Mouse (Mus musculus) CH12.LX (cell line): ENCODE measurements around the gene Agpat4. TPM values are rescaled to one million over a fixed set of nuclear protein-coding genes. Genes with fewer than 3 reads are reported as not detected.

ENCODE experiments used
- DNase-seq: peaks from one replicate; pipeline ENCODE4 v3.0.0-alpha.2; 2013; ENCODE audit errors: extremely low read depth
- H3K27ac ChIP-seq: 2 replicates; pipeline ENCODE4 v1.5.1; 2012; ENCODE audit warnings: low read depth, mild to moderate bottlenecking, control low read depth, moderate library complexity; ENCODE audit not compliant: insufficient read depth
- H3K27me3 ChIP-seq: replicated peaks from 2 replicates; pipeline ENCODE3; 2012; ENCODE audit warnings: inconsistent platforms
- H3K36me3 ChIP-seq, 2 experiments: replicated peaks in 1 of 2; 2 replicates each; pipeline versions ENCODE3 to v1.6.1; 2012; ENCODE audit warnings: inconsistent platforms in 1 of 2, low read length in 1 of 2, mild to moderate bottlenecking in 1 of 2, mixed read lengths in 1 of 2, moderate library complexity in 1 of 2; ENCODE audit not compliant: control insufficient read depth in 1 of 2, insufficient read depth in 1 of 2
- H3K4me1 ChIP-seq, 2 experiments: 2 replicates each; pipeline ENCODE4 v1.6.1; 2012; ENCODE audit warnings: inconsistent platforms in 1 of 2, moderate library complexity in 1 of 2; ENCODE audit not compliant: insufficient read depth in 2 of 2, control insufficient read depth in 1 of 2
- H3K4me2 ChIP-seq: 2 replicates; pipeline ENCODE4 v1.6.1; 2012; ENCODE audit warnings: low read depth, mild to moderate bottlenecking, control low read depth; ENCODE audit not compliant: poor library complexity, insufficient read depth, severe bottlenecking
- H3K4me3 ChIP-seq, 3 experiments: fragments of 150-350 bp in 1 of 3; sonication (generic) in 1 of 3; replicated peaks in 1 of 3; 2 replicates each; pipeline versions ENCODE3 to v1.5.1; 2011 to 2012; ENCODE audit warnings: low read depth in 2 of 3, low read length in 2 of 3, mild to moderate bottlenecking in 2 of 3, moderate library complexity in 2 of 3, control low read depth in 1 of 3, improper control_type of control experiment in 1 of 3, inconsistent platforms in 1 of 3, mixed read lengths in 1 of 3; ENCODE audit not compliant: poor library complexity in 1 of 3
- H3K79me2 ChIP-seq: replicated peaks from 2 replicates; pipeline ENCODE4 v1.6.1; 2012; ENCODE audit warnings: mild to moderate bottlenecking, moderate library complexity; ENCODE audit not compliant: control insufficient read depth, poor library complexity, insufficient read depth, severe bottlenecking; ENCODE audit errors: extremely low read depth
- H3K9ac ChIP-seq: 2 replicates; pipeline ENCODE4 v1.6.1; 2012; ENCODE audit warnings: low read depth, mild to moderate bottlenecking, control low read depth, moderate library complexity; ENCODE audit not compliant: insufficient read depth
- H3K9me3 ChIP-seq: replicated peaks from 2 replicates; pipeline ENCODE3; 2012; ENCODE audit warnings: low read length, inconsistent platforms, mixed read lengths
- CHD2 ChIP-seq: IDR thresholded peaks from 2 replicates; pipeline ENCODE4 v1.6.1; 2011; ENCODE audit warnings: low read length, improper control_type of control experiment
- ELF1 ChIP-seq: IDR thresholded peaks from 2 replicates; pipeline ENCODE4 v1.6.1; 2014; ENCODE audit warnings: low read depth, mild to moderate bottlenecking, inconsistent platforms, low read length, improper control_type of control experiment
- EP300 ChIP-seq: IDR thresholded peaks from 2 replicates; pipeline ENCODE4 v1.6.1; 2011; ENCODE audit warnings: low read length, improper control_type of control experiment
- ETS1 ChIP-seq: conservative IDR thresholded peaks from 2 replicates; pipeline ENCODE4 v1.6.1; 2012; ENCODE audit warnings: low read depth, mild to moderate bottlenecking, inconsistent platforms, low read length, improper control_type of control experiment, moderate library complexity
- HCFC1 ChIP-seq: IDR thresholded peaks from 2 replicates; pipeline ENCODE4 v1.6.1; 2012; ENCODE audit warnings: low read depth, mild to moderate bottlenecking, inconsistent platforms, low read length, improper control_type of control experiment
- IRF4 ChIP-seq: IDR thresholded peaks from 2 replicates; pipeline ENCODE4 v1.6.1; 2014; ENCODE audit warnings: low read depth, mild to moderate bottlenecking, inconsistent platforms, low read length, improper control_type of control experiment
- JUN ChIP-seq: IDR thresholded peaks from 2 replicates; pipeline ENCODE4 v1.6.1; 2011; ENCODE audit warnings: low read depth, mild to moderate bottlenecking, low read length, improper control_type of control experiment, moderate library complexity; ENCODE audit not compliant: insufficient read depth
- JUND ChIP-seq: conservative IDR thresholded peaks from 2 replicates; pipeline ENCODE4 v1.6.1; 2011; ENCODE audit warnings: low read depth, low read length, improper control_type of control experiment
- MAFK ChIP-seq: IDR thresholded peaks from 2 replicates; pipeline ENCODE4 v1.6.1; 2011; ENCODE audit warnings: low read length, improper control_type of control experiment; ENCODE audit not compliant: insufficient replicate concordance
- MXI1 ChIP-seq: IDR thresholded peaks from 2 replicates; pipeline ENCODE4 v1.6.1; 2011; ENCODE audit warnings: mild to moderate bottlenecking, low read depth, low read length, improper control_type of control experiment
- NRF1 ChIP-seq: IDR thresholded peaks from 2 replicates; pipeline ENCODE4 v1.6.1; 2014; ENCODE audit warnings: low read depth, mild to moderate bottlenecking, inconsistent platforms, low read length, improper control_type of control experiment, moderate library complexity
- PAX5 ChIP-seq: IDR thresholded peaks from 2 replicates; pipeline ENCODE4 v1.6.1; 2012; ENCODE audit warnings: low read length, inconsistent platforms, mixed read lengths
- RCOR1 ChIP-seq: conservative IDR thresholded peaks from 2 replicates; pipeline ENCODE4 v1.6.1; 2012; ENCODE audit warnings: low read depth, mild to moderate bottlenecking, inconsistent platforms, low read length, improper control_type of control experiment
- SIN3A ChIP-seq: IDR thresholded peaks from 2 replicates; pipeline ENCODE4 v1.6.1; 2012; ENCODE audit warnings: low read length, improper control_type of control experiment, inconsistent platforms
- SMC3 ChIP-seq: IDR thresholded peaks from 2 replicates; pipeline ENCODE4 v1.6.1; 2011; ENCODE audit warnings: low read depth, low read length, improper control_type of control experiment
- TBP ChIP-seq: conservative IDR thresholded peaks from 2 replicates; pipeline ENCODE4 v1.6.1; 2011; ENCODE audit warnings: low read depth, low read length, improper control_type of control experiment
- TCF12 ChIP-seq: IDR thresholded peaks from 2 replicates; pipeline ENCODE4 v1.6.1; 2014; ENCODE audit warnings: low read depth, mild to moderate bottlenecking, inconsistent platforms, low read length, improper control_type of control experiment
- USF1 ChIP-seq: IDR thresholded peaks from 2 replicates; pipeline ENCODE4 v1.6.1; 2014; ENCODE audit warnings: low read depth, mild to moderate bottlenecking, inconsistent platforms, low read length, improper control_type of control experiment
- USF2 ChIP-seq: conservative IDR thresholded peaks from 2 replicates; pipeline ENCODE4 v1.6.1; 2011; ENCODE audit warnings: low read depth, low read length, improper control_type of control experiment
- ZC3H11A ChIP-seq: IDR thresholded peaks from 2 replicates; pipeline ENCODE4 v1.6.1; 2012; ENCODE audit warnings: low read depth, mild to moderate bottlenecking, inconsistent platforms, low read length, improper control_type of control experiment
- ZKSCAN1 ChIP-seq: IDR thresholded peaks from 2 replicates; pipeline ENCODE4 v1.6.1; 2012; ENCODE audit warnings: low read depth, inconsistent platforms, low read length, improper control_type of control experiment, borderline replicate concordance
- ZMIZ1 ChIP-seq: IDR thresholded peaks from 2 replicates; pipeline ENCODE4 v1.6.1; 2012; ENCODE audit warnings: low read depth, mild to moderate bottlenecking, inconsistent platforms, low read length, improper control_type of control experiment
- ZNF384 ChIP-seq: IDR thresholded peaks from 2 replicates; pipeline ENCODE4 v1.6.1; 2012; ENCODE audit warnings: low read depth, low read length, improper control_type of control experiment, inconsistent platforms
- dilution Hi-C: fragments of 300-500 bp; cut with MboI; formaldehyde crosslinking; loops from 2 replicates; pipeline ENCODE4 v1.14.3; 2020; ENCODE audit warnings: low sequenced_read_pairs; ENCODE audit not compliant: extremely low pct_unique_long_range_greater_than_20kb, extremely low pct_ligation_motif_present
- in situ Hi-C: fragments of 300-500 bp; cut with MboI; formaldehyde crosslinking; loops from 3 replicates; pipeline ENCODE4 v1.14.3; 2019; ENCODE audit warnings: low sequenced_read_pairs, low pct_ligation_motif_present, low pct_unique_long_range_greater_than_20kb, mixed read lengths
- polyA plus RNA-seq: library from polyadenylated mRNA; unstranded; fragments of >175 nt; gene quantifications from 2 replicates; pipeline ENCODE4 v1.2.1, GENCODE M21; 2012; ENCODE audit warnings: low read depth; ENCODE audit not compliant: insufficient read length
- total RNA-seq, 2 experiments: library from RNA; depleted of rRNA; stranded (reverse); fragments of 300-350 nt in 1 of 2; fragments of >200 nt in 1 of 2; gene quantifications; 2 replicates each; pipeline ENCODE4 v1.2.3; 2012 to 2014

Agpat4 gene
- total and polyA plus RNA-seq, 3 experiments: 34.7 to 83.2 (median 44.5) TPM

- H3K4me3 ChIP-seq: no peak overlapping the region
- TF ChIP-seq TCF12 (no peak), IRF4 (peak; percentile 80), NRF1 (no peak), EP300 (peak; percentile 67; the same call in 1 of the 2 replicates), SIN3A (0 out of 2 replicates have a peak, but pooled peaks have one; percentile 21), MAFK (no peak), USF1 (no peak), CHD2 (no peak), JUN (peak; percentile 41; the same call in 1 of the 2 replicates), TBP (no peak), ETS1 (no peak), ZC3H11A (no peak), PAX5 (no peak), MXI1 (0 out of 2 replicates have a peak, but pooled peaks have one; percentile 26), JUND (peak; percentile 70; the same call in 1 of the 2 replicates)
- H3K4me2 ChIP-seq: peak overlapping the region; percentile 37
- no peaks in the 10 kb centered on the region for H3K79me2 ChIP-seq
- DNase-seq: no peak
- in situ Hi-C loops (loop anchor here (10.0 kb wide), 1 partner anchor 109 kb away; no protein-coding TSS in a partner anchor), dilution Hi-C loops (no loop called here)
- peaks cover 68 to 91% of the 10 kb centered on the region in 2 experiments for H3K36me3 ChIP-seq
- H3K27ac ChIP-seq: peak overlapping the region; percentile 11; the same call in 1 of the 2 replicates
- H3K27me3 ChIP-seq: no peaks in the 10 kb centered on the region
- no peak overlapping the region for H3K9ac ChIP-seq
- peaks cover 0 to under 1% of the 10 kb centered on the region in 2 experiments; a peak in 1 of 4 replicates for H3K4me1 ChIP-seq
- H3K9me3 ChIP-seq: peaks cover 8% of the 10 kb centered on the region
Measured at GRCm38 (mm10) chr17:12256142-12256541, 137.6 kb downstream of the Agpat4 start.

- no peak overlapping the region for H3K9ac ChIP-seq
- H3K9me3 ChIP-seq: no peaks in the 10 kb centered on the region
- H3K27me3 ChIP-seq: no peaks in the 10 kb centered on the region
- no peak for DNase-seq
- no peak overlapping the region for H3K4me2 ChIP-seq
- H3K36me3 ChIP-seq: peaks cover 54 to 93% of the 10 kb centered on the region in 2 experiments
- no peaks in the 10 kb centered on the region for H3K79me2 ChIP-seq
- in situ Hi-C loops: loop anchor here (10.0 kb wide), 1 partner anchor 106 kb away; no protein-coding TSS in a partner anchor
- peaks cover 0 to 13% of the 10 kb centered on the region in 2 experiments; a peak in 2 of 4 replicates for H3K4me1 ChIP-seq
- H3K27ac ChIP-seq: no peak overlapping the region
- TF ChIP-seq MAFK (no peak), SMC3 (no peak), ZNF384 (no peak), EP300 (no peak), ETS1 (no peak), USF2 (no peak), ZMIZ1 (no peak), HCFC1 (no peak), RCOR1 (no peak), ZKSCAN1 (no peak), ELF1 (no peak), ZC3H11A (no peak)
- dilution Hi-C loops: no loop called here
- no peak overlapping the region for H3K4me3 ChIP-seq
Measured at GRCm38 (mm10) chr17:12258517-12258916, 140.0 kb downstream of the Agpat4 start.
